Mouse (Mus musculus) E14TG2a.4 (cell line): ENCODE measurements around the gene Hfe2.

ENCODE experiments used
- CTCF ChIP-seq: conservative IDR thresholded peaks from 2 replicates; pipeline ENCODE4 v1.5.1; 2014; ENCODE audit warnings: low read length
- POU5F1 ChIP-seq: IDR thresholded peaks from 2 replicates; pipeline ENCODE4 v1.6.1; 2014; ENCODE audit warnings: low read length, borderline replicate concordance

GRCm38 (mm10) chr3:96485361-96485760 is 39.6 kb upstream of the Hfe2 start:
- TF ChIP-seq CTCF (no peak), POU5F1 (no peak)
